Mouse (Mus musculus): ENCODE measurements around the gene Tmem100. TPM values are rescaled to one million over a fixed set of nuclear protein-coding genes. Genes with fewer than 3 reads are reported as not detected.

Gene Tmem100
- polyA plus RNA-seq, 1 experiment from 2014 or later = 29.7 TPM

DNA sequence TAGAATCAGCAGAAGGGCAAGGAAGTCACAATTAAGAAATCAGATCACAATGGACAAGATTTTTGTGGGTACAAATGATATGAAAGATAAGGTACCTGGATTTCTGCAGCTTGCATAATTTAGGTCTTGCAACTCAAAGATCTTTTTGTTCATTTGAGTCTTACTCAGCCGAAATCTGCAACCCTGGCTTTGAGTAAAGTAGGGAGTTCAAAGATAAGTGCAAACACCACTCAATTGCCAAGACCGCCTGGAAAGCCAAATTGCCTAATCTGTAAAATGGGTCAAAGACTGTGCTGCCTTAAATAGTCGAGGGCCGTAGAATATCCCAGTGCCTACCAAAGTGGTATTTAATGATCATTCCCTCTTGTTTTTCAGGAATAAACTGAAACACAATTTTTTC, 26.8 kb upstream of the Tmem100 start:
- no peak for ATAC-seq (ENCODE audit: low read depth)
- Histone ChIP-seq H3K27ac (replicated peaks; ENCODE audit: low read depth, low read length) (no peak overlapping the region), H3K4me3 (ENCODE audit: low read depth, low read length) (no peak overlapping the region), H3K36me3 (ENCODE audit: control insufficient read depth, insufficient read depth, low read length) (no peaks in the 10 kb centered on the region), H3K27me3 (replicated peaks; ENCODE audit: control insufficient read depth, insufficient read depth, low read length) (no peaks in the 10 kb centered on the region), H3K9me3 (ENCODE audit: control insufficient read depth, low read length) (no peaks in the 10 kb centered on the region), H3K9ac (ENCODE audit: low read depth, low read length) (no peak overlapping the region), H3K4me2 (ENCODE audit: low read depth, low read length) (no peak overlapping the region), H3K4me1 (ENCODE audit: control insufficient read depth, insufficient read depth, low read length) (peaks cover 3% of the 10 kb centered on the region; the same call in 1 of the 2 replicates)
- 88% methylated on average over 4 of the region's 4 CpGs for WGBS
- no peak for DNase-seq (ENCODE audit: low spot score)

DNA sequence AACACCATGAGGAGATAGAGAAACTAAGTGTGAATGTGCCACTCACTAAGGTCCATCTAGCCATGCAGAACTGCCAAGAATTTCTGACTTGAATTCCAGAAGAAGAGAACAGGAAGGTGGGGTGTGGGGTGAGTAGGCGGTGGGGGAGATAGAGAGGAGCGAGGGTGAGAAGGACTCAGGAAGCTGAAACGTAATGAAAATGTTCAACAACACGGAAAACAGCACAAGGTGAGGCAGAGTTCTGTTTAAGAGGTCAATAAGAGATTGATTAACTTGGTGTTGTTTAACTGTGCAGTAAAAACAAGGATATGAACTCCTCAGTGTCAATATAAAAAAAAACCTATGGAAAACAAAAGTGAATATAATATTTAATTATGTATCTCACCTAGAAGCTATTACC, 24.0 kb upstream of the Tmem100 start:
- Histone ChIP-seq H3K9ac (ENCODE audit: low read depth, low read length) (no peak overlapping the region), H3K4me1 (ENCODE audit: control insufficient read depth, insufficient read depth, low read length) (peaks cover 3% of the 10 kb centered on the region; the same call in 1 of the 2 replicates), H3K27ac (replicated peaks; ENCODE audit: low read depth, low read length) (no peak overlapping the region), H3K9me3 (ENCODE audit: control insufficient read depth, low read length) (no peaks in the 10 kb centered on the region), H3K4me2 (ENCODE audit: low read depth, low read length) (no peak overlapping the region), H3K4me3 (ENCODE audit: low read depth, low read length) (no peak overlapping the region), H3K36me3 (ENCODE audit: control insufficient read depth, insufficient read depth, low read length) (no peaks in the 10 kb centered on the region), H3K27me3 (replicated peaks; ENCODE audit: control insufficient read depth, insufficient read depth, low read length) (no peaks in the 10 kb centered on the region; the same call in 1 of the 2 replicates)
- DNase-seq (ENCODE audit: low spot score) (no peak), ATAC-seq (ENCODE audit: low read depth) (no peak)
- 67% methylated on average over 4 of the region's 4 CpGs for WGBS

DNA sequence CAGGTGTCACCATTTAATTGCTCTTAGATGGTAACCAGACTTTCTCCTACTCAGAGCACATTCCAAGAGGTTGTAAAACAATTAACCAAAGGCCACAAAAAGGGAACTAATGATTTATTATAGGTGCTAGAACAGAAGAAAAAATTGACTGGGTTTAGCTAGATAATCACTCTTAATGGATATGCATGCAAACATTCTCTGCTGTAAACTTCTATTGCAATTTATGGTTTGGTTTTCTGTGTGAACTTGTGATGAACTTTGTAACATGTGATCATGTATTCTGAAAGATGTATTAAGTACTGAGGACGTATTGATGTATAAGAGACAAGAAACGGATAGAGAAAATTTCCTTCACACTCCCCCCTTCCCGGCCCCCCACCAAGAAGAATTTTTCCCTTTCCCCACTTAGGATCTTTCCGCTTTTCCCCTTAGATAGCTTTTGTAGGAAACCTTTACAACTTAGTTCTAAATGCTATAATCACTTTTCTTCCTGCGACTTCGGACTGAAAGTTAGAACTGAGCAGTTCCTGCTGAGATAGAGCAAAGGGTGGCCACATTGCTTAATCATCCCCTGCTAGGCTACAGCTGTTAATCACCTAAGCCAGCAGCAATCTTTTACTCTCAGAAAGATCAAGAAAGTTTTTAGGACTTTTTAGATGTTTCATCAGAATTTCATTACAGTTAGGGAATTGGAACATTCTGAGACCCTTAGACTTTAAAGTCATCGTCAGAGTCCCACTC, 22.2 kb upstream of the Tmem100 start:
- ATAC-seq (ENCODE audit: low read depth) (no peak), DNase-seq (ENCODE audit: low spot score) (no peak)
- 43% methylated on average over 7 of the region's 7 CpGs for WGBS
- no peak overlapping the region for H3K4me3 ChIP-seq (ENCODE audit: low read depth, low read length)
- no peaks in the 10 kb centered on the region for H3K9me3 ChIP-seq (ENCODE audit: control insufficient read depth, low read length)
- H3K36me3 ChIP-seq (ENCODE audit: control insufficient read depth, insufficient read depth, low read length) = no peaks in the 10 kb centered on the region
- H3K27ac ChIP-seq (replicated peaks; ENCODE audit: low read depth, low read length) = no peak overlapping the region
- no peaks in the 10 kb centered on the region for H3K4me1 ChIP-seq (ENCODE audit: control insufficient read depth, insufficient read depth, low read length)
- no peak overlapping the region for H3K9ac ChIP-seq (ENCODE audit: low read depth, low read length)
- H3K4me2 ChIP-seq (ENCODE audit: low read depth, low read length) = no peak overlapping the region
- no peaks in the 10 kb centered on the region; the same call in 1 of the 2 replicates for H3K27me3 ChIP-seq (replicated peaks; ENCODE audit: control insufficient read depth, insufficient read depth, low read length)

DNA sequence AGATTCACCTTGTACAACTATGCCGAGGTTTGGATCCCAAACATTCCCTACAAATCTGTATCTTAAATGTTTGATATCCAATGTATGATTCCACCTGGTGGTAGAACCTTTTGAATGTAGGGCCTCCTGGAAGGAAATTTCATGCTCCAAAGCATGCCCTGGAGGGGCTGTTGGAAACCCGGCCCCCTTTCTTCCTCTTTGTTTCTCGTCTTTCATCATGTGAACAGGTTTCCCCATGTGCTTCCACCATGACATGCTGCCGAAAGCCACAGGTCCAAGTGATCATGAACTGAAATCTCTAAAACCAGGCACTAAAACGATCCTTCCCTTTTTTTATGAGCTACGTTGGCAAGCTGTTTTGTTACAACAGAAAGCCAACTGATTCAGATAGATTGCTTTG, 16.5 kb upstream of the Tmem100 start:
- no peak for DNase-seq (ENCODE audit: low spot score)
- Histone ChIP-seq H3K9ac (ENCODE audit: low read depth, low read length) (no peak overlapping the region), H3K4me1 (ENCODE audit: control insufficient read depth, insufficient read depth, low read length) (0 out of 2 replicates have a peak, but pooled peaks cover 4% of the 10 kb centered on the region), H3K36me3 (ENCODE audit: control insufficient read depth, insufficient read depth, low read length) (no peaks in the 10 kb centered on the region), H3K4me2 (ENCODE audit: low read depth, low read length) (no peak overlapping the region), H3K9me3 (ENCODE audit: control insufficient read depth, low read length) (no peaks in the 10 kb centered on the region), H3K27me3 (replicated peaks; ENCODE audit: control insufficient read depth, insufficient read depth, low read length) (no peaks in the 10 kb centered on the region; the same call in 1 of the 2 replicates), H3K4me3 (ENCODE audit: low read depth, low read length) (no peak overlapping the region), H3K27ac (replicated peaks; ENCODE audit: low read depth, low read length) (no peak overlapping the region)
- 84% methylated on average over 6 of the region's 6 CpGs for WGBS
- ATAC-seq (ENCODE audit: low read depth) = no peak

DNA sequence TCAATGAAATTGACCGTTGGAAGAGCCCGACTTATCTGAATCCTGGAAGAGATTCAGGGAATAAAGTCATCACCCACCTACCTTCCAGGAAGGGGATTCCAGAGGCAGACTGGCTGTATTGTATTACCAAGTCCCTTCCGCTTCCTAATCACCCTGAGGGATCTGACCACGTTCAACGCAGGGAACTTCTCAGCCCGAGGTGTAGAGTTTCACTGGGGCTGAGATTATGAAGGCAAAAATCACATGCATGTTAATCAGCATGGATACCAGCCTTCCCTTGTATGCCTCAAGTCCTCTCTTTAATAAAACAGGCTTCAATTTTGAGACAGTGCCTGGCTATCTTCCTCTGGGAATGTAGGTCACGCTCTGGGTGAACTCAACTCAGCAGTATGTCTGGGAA, 14.9 kb upstream of the Tmem100 start:
- no peaks in the 10 kb centered on the region for H3K36me3 ChIP-seq (ENCODE audit: control insufficient read depth, insufficient read depth, low read length)
- H3K27me3 ChIP-seq (replicated peaks; ENCODE audit: control insufficient read depth, insufficient read depth, low read length) = no peaks in the 10 kb centered on the region
- H3K9ac ChIP-seq (ENCODE audit: low read depth, low read length) = no peak overlapping the region
- no peak overlapping the region for H3K27ac ChIP-seq (replicated peaks; ENCODE audit: low read depth, low read length)
- H3K4me2 ChIP-seq (ENCODE audit: low read depth, low read length) = no peak overlapping the region
- ATAC-seq (ENCODE audit: low read depth) (no peak), DNase-seq (ENCODE audit: low spot score) (peak; percentile 40)
- WGBS = 26% methylated on average over 7 of the region's 7 CpGs
- H3K9me3 ChIP-seq (ENCODE audit: control insufficient read depth, low read length) = no peaks in the 10 kb centered on the region
- no peak overlapping the region for H3K4me3 ChIP-seq (ENCODE audit: low read depth, low read length)
- H3K4me1 ChIP-seq (ENCODE audit: control insufficient read depth, insufficient read depth, low read length) = 0 out of 2 replicates have a peak, but pooled peaks cover 4% of the 10 kb centered on the region

DNA sequence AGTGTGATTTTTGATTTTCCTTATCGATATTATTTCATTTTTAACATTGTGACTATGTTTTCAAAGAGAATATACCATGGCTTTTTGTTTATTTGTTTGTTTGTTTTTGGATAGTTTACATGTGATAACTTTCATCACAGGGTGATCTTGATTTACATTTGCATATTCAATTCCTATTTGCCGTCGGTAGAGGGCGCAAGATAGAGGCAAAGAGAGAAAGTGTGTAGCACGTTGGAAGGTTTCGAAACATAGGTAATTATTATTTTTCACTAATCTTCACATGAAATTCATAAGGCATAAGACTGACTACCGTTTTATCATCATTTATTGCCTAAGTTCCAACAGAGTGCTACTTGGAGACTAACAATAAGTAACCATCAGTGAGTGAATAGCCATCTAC, 11.0 kb upstream of the Tmem100 start:
- 15% methylated on average over 7 of the region's 7 CpGs for WGBS
- Histone ChIP-seq H3K4me2 (ENCODE audit: low read depth, low read length) (no peak overlapping the region), H3K27ac (replicated peaks; ENCODE audit: low read depth, low read length) (no peak overlapping the region), H3K4me1 (ENCODE audit: control insufficient read depth, insufficient read depth, low read length) (0 out of 2 replicates have a peak, but pooled peaks cover 4% of the 10 kb centered on the region), H3K9ac (ENCODE audit: low read depth, low read length) (no peak overlapping the region), H3K36me3 (ENCODE audit: control insufficient read depth, insufficient read depth, low read length) (no peaks in the 10 kb centered on the region), H3K9me3 (ENCODE audit: control insufficient read depth, low read length) (no peaks in the 10 kb centered on the region), H3K27me3 (replicated peaks; ENCODE audit: control insufficient read depth, insufficient read depth, low read length) (no peaks in the 10 kb centered on the region), H3K4me3 (ENCODE audit: low read depth, low read length) (no peak overlapping the region)
- DNase-seq (ENCODE audit: low spot score) (no peak), ATAC-seq (ENCODE audit: low read depth) (no peak)

DNA sequence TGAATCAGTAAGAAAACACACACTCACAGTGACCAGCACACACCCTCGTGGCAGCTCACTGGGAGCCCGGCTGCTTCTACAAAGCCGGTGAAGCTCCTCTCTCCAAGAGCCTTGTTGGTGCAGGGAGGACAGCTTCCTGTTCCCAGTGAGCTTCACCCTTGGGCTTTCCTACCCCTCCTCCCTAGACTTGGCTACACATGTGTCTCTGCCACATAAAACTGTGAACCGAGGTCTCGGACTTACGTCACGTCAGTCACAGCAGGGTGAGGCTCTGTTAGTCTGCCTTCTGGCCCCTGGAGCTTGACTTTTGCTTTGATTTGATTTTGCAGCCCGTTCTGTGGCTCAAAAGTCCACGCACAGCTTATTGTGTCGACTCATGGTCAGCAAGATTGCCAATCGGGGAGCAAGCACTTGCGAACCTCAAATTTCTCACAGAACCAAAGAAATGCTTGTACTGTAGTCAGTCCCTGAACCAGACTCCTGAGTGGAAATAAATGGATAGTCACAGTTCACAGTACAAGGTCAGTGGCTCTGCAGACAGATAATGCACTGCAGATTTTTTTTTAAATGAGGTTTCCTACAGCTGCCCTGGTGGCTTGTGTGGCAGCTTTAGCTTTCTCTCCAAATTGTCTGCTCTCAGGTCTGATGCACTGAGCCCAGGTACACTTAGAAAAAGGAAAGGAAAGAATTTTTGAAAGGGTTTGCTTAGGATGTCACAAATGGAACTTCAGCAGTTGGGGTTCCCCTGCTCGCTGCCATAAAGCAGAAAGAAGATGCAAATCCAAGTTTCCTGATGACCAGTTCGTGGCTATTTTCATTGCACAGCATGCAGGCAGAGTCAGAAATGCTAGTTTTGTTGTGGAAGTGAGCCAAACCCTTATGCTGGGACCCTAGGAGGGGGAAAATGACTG, 4.0 kb upstream of the Tmem100 start:
- H3K9me3 ChIP-seq (ENCODE audit: control insufficient read depth, low read length) = no peaks in the 10 kb centered on the region
- no peaks in the 10 kb centered on the region for H3K36me3 ChIP-seq (ENCODE audit: control insufficient read depth, insufficient read depth, low read length)
- H3K4me3 ChIP-seq (ENCODE audit: low read depth, low read length) = no peak overlapping the region
- H3K27ac ChIP-seq (replicated peaks; ENCODE audit: low read depth, low read length) = peak overlapping the region; percentile 50; the same call in 1 of the 2 replicates
- DNase-seq (ENCODE audit: low spot score) = peak; percentile 53
- no peak overlapping the region for H3K9ac ChIP-seq (ENCODE audit: low read depth, low read length)
- H3K4me1 ChIP-seq (ENCODE audit: control insufficient read depth, insufficient read depth, low read length) = peaks cover 39% of the 10 kb centered on the region
- no peaks in the 10 kb centered on the region for H3K27me3 ChIP-seq (replicated peaks; ENCODE audit: control insufficient read depth, insufficient read depth, low read length)
- ATAC-seq (ENCODE audit: low read depth) = no peak
- 49% methylated on average over 14 of the region's 14 CpGs for WGBS
- 0 out of 2 replicates have a peak overlapping the region, but pooled peaks have one; percentile 4 for H3K4me2 ChIP-seq (ENCODE audit: low read depth, low read length)

DNA sequence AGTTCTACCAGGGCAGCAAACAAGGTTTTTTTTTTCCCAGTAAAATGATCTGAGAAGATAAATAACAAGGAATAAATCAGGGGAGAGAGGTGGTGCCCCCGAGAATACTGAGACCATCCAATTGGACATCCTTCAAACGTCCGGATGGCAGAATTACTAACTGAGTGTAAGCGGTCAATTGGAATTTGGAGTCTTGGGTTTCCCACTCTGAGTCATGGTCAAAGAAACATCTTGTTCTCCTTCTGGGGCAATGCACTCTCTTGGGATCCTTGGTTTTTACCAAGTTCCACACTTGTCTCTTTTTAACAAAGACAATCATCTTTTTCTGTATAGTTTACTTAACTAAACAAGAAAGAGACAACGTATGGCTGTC, 3.4 kb upstream of the Tmem100 start:
- Histone ChIP-seq H3K36me3 (ENCODE audit: control insufficient read depth, insufficient read depth, low read length) (no peaks in the 10 kb centered on the region), H3K9ac (ENCODE audit: low read depth, low read length) (no peak overlapping the region)
- DNase-seq (ENCODE audit: low spot score) = peak; percentile 57

More for the DNA sequence above, 3.4 kb upstream of the Tmem100 start:
- 22% methylated on average over 5 of the region's 5 CpGs for WGBS
- Histone ChIP-seq H3K4me1 (ENCODE audit: control insufficient read depth, insufficient read depth, low read length) (peaks cover 45% of the 10 kb centered on the region), H3K4me3 (ENCODE audit: low read depth, low read length) (no peak overlapping the region), H3K27me3 (replicated peaks; ENCODE audit: control insufficient read depth, insufficient read depth, low read length) (no peaks in the 10 kb centered on the region), H3K9me3 (ENCODE audit: control insufficient read depth, low read length) (no peaks in the 10 kb centered on the region), H3K4me2 (ENCODE audit: low read depth, low read length) (no peak overlapping the region), H3K27ac (replicated peaks; ENCODE audit: low read depth, low read length) (peak overlapping the region; percentile 50; the same call in 1 of the 2 replicates)
- ATAC-seq (ENCODE audit: low read depth) = no peak
